Mouse (Mus musculus): ENCODE data around the gene Gm2832.
"Not testable (repeated sequence)": the region's sequence is repeated elsewhere in the genome, so short reads cannot be mapped to it uniquely, and the experiment has no call there.

Gm2832 gene

GRCm38 (mm10) chr14:41278505-41278904 is at the start of gene Gm2832:
TSS of gene Gm2832 (plus strand) at chr14:41278805.
- not testable (repeated sequence) for DNase-seq (ENCODE audit: low spot score)

DNA sequence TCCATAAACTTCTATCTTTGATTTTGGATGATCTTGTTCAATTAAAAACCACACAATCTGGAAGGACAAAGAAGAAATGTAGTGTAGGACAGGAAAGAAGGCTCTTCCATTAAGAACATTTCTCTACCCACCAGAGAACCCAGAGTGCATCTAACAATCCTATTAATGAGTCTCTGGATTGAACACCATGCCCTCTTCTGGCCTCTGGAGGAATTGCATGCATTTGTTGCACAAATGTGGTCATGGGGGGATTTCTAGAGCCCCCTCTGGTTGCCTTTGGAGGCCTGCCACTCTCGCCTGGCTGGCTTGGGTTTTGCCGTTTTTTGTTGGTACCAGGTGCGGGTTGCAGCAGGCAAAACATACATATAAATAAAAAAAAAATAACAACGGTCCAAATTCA is 15.3 kb upstream of the Gm2832 start:
- DNase-seq (ENCODE audit: low spot score): peak; percentile 43

GRCm38 (mm10) chr14:41263853-41264755 is 14.5 kb upstream of the Gm2832 start:
- DNase-seq (ENCODE audit: low spot score): peak; percentile 6

DNA sequence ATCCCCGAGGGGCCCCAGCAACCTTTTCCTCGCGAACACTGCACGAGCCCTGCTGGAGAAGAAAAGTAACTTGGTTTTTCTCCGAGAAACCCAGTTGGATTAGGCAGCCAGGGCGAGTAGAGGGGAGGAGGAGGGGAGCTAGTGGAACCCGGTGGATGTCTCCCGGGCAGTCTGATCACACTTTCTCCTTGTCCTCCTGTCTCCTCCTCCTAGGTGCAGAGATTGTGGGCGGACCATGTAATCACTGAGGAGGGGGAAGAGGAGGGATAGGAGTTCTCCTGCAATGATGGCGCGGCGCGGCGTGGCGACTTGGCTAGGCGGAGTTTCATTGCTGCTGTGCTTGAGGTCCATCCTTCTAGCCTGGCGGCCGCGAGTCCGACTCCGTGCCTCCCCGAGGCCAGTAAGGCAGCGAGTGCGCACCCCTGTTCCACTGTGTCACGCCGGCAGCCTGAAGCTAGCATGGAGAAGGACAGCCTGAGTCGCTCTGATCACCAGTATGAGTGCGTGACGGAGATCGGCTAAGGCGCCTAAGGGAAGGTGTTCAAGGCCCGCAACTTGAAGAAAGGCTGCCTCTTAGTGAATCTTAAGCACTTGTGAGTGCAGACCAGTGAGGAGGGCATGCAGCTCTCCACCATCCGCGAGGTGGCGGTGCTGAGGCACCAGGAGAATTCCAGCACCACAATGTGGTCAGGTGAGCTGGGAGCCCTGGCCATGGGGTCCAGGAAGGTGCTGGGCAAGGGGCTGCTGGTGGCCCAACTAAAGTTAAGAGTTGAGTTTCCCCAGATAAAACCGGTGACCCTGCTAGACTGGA is 13.6 kb upstream of the Gm2832 start:
- DNase-seq (ENCODE audit: low spot score): peak; percentile 26

DNA sequence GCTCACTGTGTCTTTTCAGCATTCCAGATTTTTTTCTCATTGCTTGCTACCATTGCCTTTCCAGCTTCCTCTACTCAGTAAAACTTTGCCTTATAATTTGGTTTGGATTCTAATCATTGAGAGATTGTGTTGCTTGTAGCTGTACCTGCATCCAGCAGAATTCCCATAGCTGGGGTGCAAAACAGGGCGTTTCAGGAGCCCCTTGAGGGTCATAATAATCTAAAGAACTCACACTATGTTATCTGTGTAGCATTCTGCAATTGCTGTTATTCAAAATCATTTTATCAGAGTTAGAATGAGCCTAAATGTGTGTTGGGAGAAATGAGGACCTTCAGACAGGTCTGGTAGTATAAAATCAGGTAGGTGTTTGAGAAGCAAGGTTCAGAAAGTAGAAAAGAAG is 7.4 kb downstream of the Gm2832 start:
- DNase-seq (ENCODE audit: low spot score): not testable (repeated sequence)
